Mouse (Mus musculus) adrenal gland (tissue): ENCODE measurements around the gene Ranbp10.

Experiments
- intact Hi-C: fragments of 180-260 bp; cut with DNase I; formaldehyde crosslinking; loops from one replicate; pipeline ENCODE4 v1.15.1; 2025

Gene Ranbp10

GRCm38 (mm10) chr8:105836991-105837390 lies 9.8 kb upstream of the Ranbp10 start:
- intact Hi-C loops = loop anchor here (5.0 to 10.0 kb wide), 2 partner anchors 95 to 188 kb away; partner anchors contain the start of gene Ctrl

- intact Hi-C loops = loop anchor here (5.0 to 10.0 kb wide), 2 partner anchors 97 to 189 kb away; partner anchors contain the start of gene Ctrl
Measured at GRCm38 (mm10) chr8:105835318-105835717, 8.2 kb upstream of the Ranbp10 start.

- intact Hi-C loops = loop anchor here (10.0 kb wide), 1 partner anchor 191 kb away; no protein-coding TSS in a partner anchor
Measured at GRCm38 (mm10) chr8:105833740-105834139, 6.6 kb upstream of the Ranbp10 start.

- intact Hi-C loops = no loop called here
Measured at GRCm38 (mm10) chr8:105826379-105826778, 771 bp downstream of the Ranbp10 start.

GRCm38 (mm10) chr8:105825506-105825905 lies 1.6 kb downstream of the Ranbp10 start:
- intact Hi-C loops = no loop called here

- intact Hi-C loops = no loop called here
Measured at GRCm38 (mm10) chr8:105820925-105821324, 6.2 kb downstream of the Ranbp10 start.

- intact Hi-C loops = no loop called here
Measured at GRCm38 (mm10) chr8:105819659-105820058, 7.5 kb downstream of the Ranbp10 start.

- intact Hi-C loops = no loop called here
Measured at GRCm38 (mm10) chr8:105813241-105813640, 13.9 kb downstream of the Ranbp10 start.

GRCm38 (mm10) chr8:105812511-105812910 lies 14.6 kb downstream of the Ranbp10 start:
- intact Hi-C loops = no loop called here

GRCm38 (mm10) chr8:105811543-105811942 lies 15.6 kb downstream of the Ranbp10 start:
- intact Hi-C loops = no loop called here

- intact Hi-C loops = no loop called here
Measured at GRCm38 (mm10) chr8:105811061-105811460, 16.1 kb downstream of the Ranbp10 start.

- intact Hi-C loops = no loop called here
Measured at GRCm38 (mm10) chr8:105810245-105810786, 16.8 kb downstream of the Ranbp10 start.

GRCm38 (mm10) chr8:105808480-105808879 lies 18.7 kb downstream of the Ranbp10 start:
- intact Hi-C loops = no loop called here

- intact Hi-C loops = no loop called here
Measured at GRCm38 (mm10) chr8:105807766-105808165, 19.4 kb downstream of the Ranbp10 start.

GRCm38 (mm10) chr8:105805964-105806363 lies 21.2 kb downstream of the Ranbp10 start:
- intact Hi-C loops = no loop called here

GRCm38 (mm10) chr8:105805346-105805745 lies 21.8 kb downstream of the Ranbp10 start:
- intact Hi-C loops = no loop called here

- intact Hi-C loops = no loop called here
Measured at GRCm38 (mm10) chr8:105804797-105805196, 22.4 kb downstream of the Ranbp10 start.

- intact Hi-C loops = no loop called here
Measured at GRCm38 (mm10) chr8:105801153-105801904, 25.8 kb downstream of the Ranbp10 start.

GRCm38 (mm10) chr8:105799091-105799812 lies 27.9 kb downstream of the Ranbp10 start:
- intact Hi-C loops = no loop called here

- intact Hi-C loops = no loop called here
Measured at GRCm38 (mm10) chr8:105798408-105798807, 28.7 kb downstream of the Ranbp10 start.

- intact Hi-C loops = no loop called here
Measured at GRCm38 (mm10) chr8:105795785-105796184, 31.4 kb downstream of the Ranbp10 start.

- intact Hi-C loops = no loop called here
Measured at GRCm38 (mm10) chr8:105794009-105794598, 33.0 kb downstream of the Ranbp10 start.
